Mouse (Mus musculus) megakaryocyte, embryonic 14.5 days (primary cell): ENCODE measurements around the gene Ranbp9.

ENCODE experiments used
- FLI1 ChIP-seq: IDR thresholded peaks from 2 replicates; pipeline ENCODE4 v1.6.1; 2012; ENCODE audit warnings: low read length, inconsistent platforms, mixed read lengths
- GATA1 ChIP-seq: IDR thresholded peaks from 3 replicates; pipeline ENCODE4 v1.6.1; 2012; ENCODE audit warnings: mixed read lengths, low read length, inconsistent platforms, borderline replicate concordance

DNA sequence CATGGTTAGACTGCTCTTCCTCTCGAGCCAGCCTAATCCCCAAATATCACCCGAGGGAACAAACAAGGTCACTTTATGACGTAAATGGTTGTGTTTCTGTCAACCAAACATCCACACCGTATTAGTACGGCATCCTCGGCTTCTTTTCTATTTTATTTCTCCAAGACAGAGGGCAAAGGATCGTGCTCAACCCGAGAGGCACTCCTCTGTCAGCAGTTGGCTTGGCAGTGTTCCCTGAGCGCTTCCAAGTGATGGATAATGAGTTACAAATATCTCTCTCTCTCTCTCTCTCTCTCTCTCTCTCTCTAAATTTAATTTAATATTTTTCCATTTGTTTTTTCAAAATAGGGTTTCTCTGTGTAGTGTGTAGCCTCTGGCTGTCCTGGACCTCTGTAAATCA, 118.7 kb downstream of the Ranbp9 start:
- TF ChIP-seq GATA1 = no peak
- TF ChIP-seq FLI1 = no peak
